In the genomic region with DNA sequence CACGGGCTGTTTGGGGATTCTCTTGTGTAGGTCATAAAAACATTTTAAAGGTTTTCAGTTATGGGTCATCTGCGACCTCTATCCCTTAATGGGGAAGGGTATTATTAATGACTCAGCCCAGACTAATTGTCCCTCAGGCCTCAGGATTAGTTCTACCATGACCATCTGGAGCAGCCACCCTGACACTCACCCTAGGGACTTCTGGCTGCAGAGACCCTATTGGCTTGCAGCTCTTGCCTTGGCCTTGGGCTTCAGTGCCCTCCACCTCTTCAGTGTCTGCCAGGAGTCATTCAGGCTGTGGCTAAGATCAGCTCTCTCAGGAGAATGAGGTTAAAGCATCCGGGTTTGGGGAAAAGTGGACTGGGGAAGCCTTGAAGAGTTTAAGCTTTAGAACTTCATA, we compare ENCODE assay signal across 21 mouse cellular contexts.
DNase-seq lines count a peak whose midpoint lies in the region; ATAC-seq and TF ChIP-seq lines count a peak whose summit lies in the region.
"Had no signal": no experiment of that assay in that cellular context is flagged by ENCODE, and none has a peak within 500 bp of the region (broad histone marks: within the 10 kb centered on the region; RNA-seq: fewer than 3 reads in every experiment).

No protein-coding gene starts in this region.

- no peaks in the 10 kb centered on the region for H3K4me1 ChIP-seq in cerebellum, adult 2 months (ENCODE audit: control insufficient read depth, insufficient read depth, low read length)
- H3K4me1 ChIP-seq in midbrain, embryonic 10.5 days = peaks cover 40% of the 10 kb centered on the region
- peaks cover 14% of the 10 kb centered on the region for H3K4me1 ChIP-seq in midbrain, embryonic 11.5 days (ENCODE audit: control insufficient read depth, insufficient read depth, low read length)
- H3K4me1 ChIP-seq: embryonic facial prominence, embryonic 13.5 days had no signal

- H3K4me3 ChIP-seq in cerebellum, adult 2 months (replicated peaks; ENCODE audit: insufficient read depth, low read depth, low read length) = no peak overlapping the region
- no peak overlapping the region for H3K4me3 ChIP-seq in midbrain, embryonic 10.5 days
- H3K4me3 ChIP-seq in midbrain, embryonic 11.5 days (ENCODE audit: low read depth, low read length) = no peak overlapping the region
- H3K4me3 ChIP-seq: embryonic facial prominence, embryonic 13.5 days; gastrocnemius, adult 2 months; heart, embryonic 13.5 days had no signal

- DNase-seq in cerebellum, postnatal 10 days = peak; percentile 24 to 52
- DNase-seq in cerebellum, adult 2 months = no peak
- no peak for DNase-seq in midbrain, embryonic 10.5 days (ENCODE audit: low spot score)
- DNase-seq in midbrain, embryonic 11.5 days (ENCODE audit: low spot score, missing footprints) = no peak
- DNase-seq in embryo, embryonic 11 days = peak; percentile 26
- DNase-seq in retina, postnatal 1 day = peak; percentile 54
- no peak for DNase-seq in spleen, postnatal 4 days (ENCODE audit: low spot score in 2 of 2)
- DNase-seq: adrenal gland, adult 8-10 months; B cell, adult 2 months; cerebellum, adult 11 months; cerebellum, adult 9-10 months; cerebellum, postnatal 36 days; gastrocnemius, adult 2 months; gastrocnemius, postnatal 25 days; heart, postnatal 36 days had no signal

- WGBS in cerebellum, adult 2 months = 66% methylated on average over 3 of the region's 3 CpGs
- 83% methylated on average over 3 of the region's 3 CpGs for WGBS in midbrain, embryonic 10.5 days
- 74% methylated on average over 3 of the region's 3 CpGs for WGBS in midbrain, embryonic 11.5 days

- peaks cover 9% of the 10 kb centered on the region; the same call in 1 of the 2 replicates for H3K9me3 ChIP-seq in midbrain, embryonic 10.5 days (replicated peaks)
- H3K9me3 ChIP-seq in midbrain, embryonic 11.5 days (ENCODE audit: control insufficient read depth, low read length) = no peaks in the 10 kb centered on the region
- H3K9me3 ChIP-seq: heart, embryonic 13.5 days had no signal

- no peak for TF ChIP-seq POLR2A in cerebellum, adult 2 months (IDR thresholded peaks at IDR 0.05; ENCODE audit: borderline replicate concordance, insufficient read depth, low read length)

- no peaks in the 10 kb centered on the region for H3K27me3 ChIP-seq in cerebellum, adult 2 months (ENCODE audit: control insufficient read depth, insufficient read depth, low read length)
- peaks cover 17% of the 10 kb centered on the region for H3K27me3 ChIP-seq in midbrain, embryonic 10.5 days (ENCODE audit: low read depth, poor library complexity, severe bottlenecking)
- no peaks in the 10 kb centered on the region for H3K27me3 ChIP-seq in midbrain, embryonic 11.5 days (ENCODE audit: control insufficient read depth, insufficient read depth, low read length)
- H3K27me3 ChIP-seq: heart, embryonic 13.5 days had no signal

- H3K27ac ChIP-seq in cerebellum, adult 2 months (ENCODE audit: insufficient read depth, low read length) = no peak overlapping the region
- peak overlapping the region; percentile 28; the same call in 1 of the 2 replicates for H3K27ac ChIP-seq in midbrain, embryonic 10.5 days (replicated peaks)
- H3K27ac ChIP-seq in midbrain, embryonic 11.5 days (ENCODE audit: low read depth, low read length) = no peak overlapping the region
- H3K27ac ChIP-seq: embryonic facial prominence, embryonic 13.5 days; gastrocnemius, adult 2 months; heart, embryonic 13.5 days; hindbrain, embryonic 14.5 days had no signal

- no peak overlapping the region for H3K4me2 ChIP-seq in midbrain, embryonic 11.5 days
- H3K4me2 ChIP-seq: embryonic facial prominence, embryonic 13.5 days; heart, embryonic 13.5 days; hindbrain, embryonic 14.5 days had no signal

- no peak for TF ChIP-seq CTCF in cerebellum, adult 2 months (IDR thresholded peaks at IDR 0.05; ENCODE audit: borderline replicate concordance, insufficient read depth, low read depth, low read length)

- H3K36me3 ChIP-seq in midbrain, embryonic 10.5 days = no peaks in the 10 kb centered on the region
- no peaks in the 10 kb centered on the region for H3K36me3 ChIP-seq in midbrain, embryonic 11.5 days (ENCODE audit: control insufficient read depth, insufficient read depth, low read length)
- H3K36me3 ChIP-seq: embryonic facial prominence, embryonic 13.5 days; G1E; heart, embryonic 13.5 days had no signal

- H3K9ac ChIP-seq in midbrain, embryonic 11.5 days (ENCODE audit: low read length) = no peak overlapping the region
- H3K9ac ChIP-seq: embryonic facial prominence, embryonic 13.5 days; heart, embryonic 13.5 days; hindbrain, embryonic 14.5 days had no signal

- no peak; the same call in 1 of the 2 replicates for ATAC-seq in midbrain, embryonic 11.5 days (ENCODE audit: low FRiP score)
- ATAC-seq: CD4-positive, CD25-positive, alpha-beta regulatory T cell, adult 4 months; forebrain, embryonic 14.5 days had no signal

Comparison
In these comparisons a context has a peak if more than half of its experiments do, and no peak if none do; other contexts are left out.
1. DNase-seq: peak in cerebellum, postnatal 10 days (2 of 2), embryo, embryonic 11 days (single experiment) and retina, postnatal 1 day (single experiment); none in cerebellum, adult 2 months (0 of 2), midbrain, embryonic 10.5 days (single experiment), midbrain, embryonic 11.5 days (single experiment) and spleen, postnatal 4 days (0 of 2).